ENCODE assay signal across 27 mouse cellular contexts in genomic region chr10:20485816-20486215, GRCm38 (mm10).
DNase-seq lines count a peak whose midpoint lies in the region; ATAC-seq and TF ChIP-seq lines count a peak whose summit lies in the region.
"Had no signal": no experiment of that assay in that cellular context is flagged by ENCODE, and none has a peak within 500 bp of the region (broad histone marks: within the 10 kb centered on the region; RNA-seq: fewer than 3 reads in every experiment).

No protein-coding gene starts in this region.

- ATAC-seq in heart, embryonic 16.5 days (replicated peaks; ENCODE audit: extremely low read depth, insufficient read depth, low FRiP score), result no peak
- no peak for ATAC-seq in lung, embryonic 16.5 days (ENCODE audit: low read depth)
- ATAC-seq: forebrain, embryonic 14.5 days; intestine, postnatal 0 days; midbrain, embryonic 13.5 days; Patski had no signal

- TF ChIP-seq CTCF in heart, adult 2 months (IDR thresholded peaks at IDR 0.05), result no peak
- TF ChIP-seq CTCF in small intestine, adult 2 months (IDR thresholded peaks at IDR 0.05; ENCODE audit: extremely low read depth, insufficient read length, insufficient replicate concordance, low read depth, low read length), result no peak

- H3K4me1 ChIP-seq in heart, adult 2 months (ENCODE audit: control insufficient read depth, insufficient read depth, low read length), result peaks cover 23% of the 10 kb centered on the region
- H3K4me1 ChIP-seq in heart, embryonic 16.5 days (ENCODE audit: control insufficient read depth, insufficient read depth, low read length), result peaks cover 27% of the 10 kb centered on the region
- peaks cover 21% of the 10 kb centered on the region for H3K4me1 ChIP-seq in lung, embryonic 16.5 days (replicated peaks; ENCODE audit: control insufficient read depth, insufficient read depth, low read length)
- H3K4me1 ChIP-seq in small intestine, adult 2 months (ENCODE audit: control insufficient read depth, insufficient read depth, insufficient read length, low read length), result peaks cover 2% of the 10 kb centered on the region
- H3K4me1 ChIP-seq: midbrain, embryonic 13.5 days; neural tube, embryonic 13.5 days had no signal

- peaks cover 17% of the 10 kb centered on the region for H3K36me3 ChIP-seq in heart, adult 2 months (ENCODE audit: control insufficient read depth, insufficient read depth, low read length)
- H3K36me3 ChIP-seq in heart, embryonic 16.5 days (ENCODE audit: control insufficient read depth, insufficient read depth), result no peaks in the 10 kb centered on the region
- no peaks in the 10 kb centered on the region for H3K36me3 ChIP-seq in lung, embryonic 16.5 days (ENCODE audit: control insufficient read depth, insufficient read depth, low read length)
- H3K36me3 ChIP-seq in small intestine, adult 2 months (ENCODE audit: control insufficient read depth, insufficient read depth, low read length), result no peaks in the 10 kb centered on the region
- H3K36me3 ChIP-seq: embryonic facial prominence, embryonic 12.5 days; kidney, embryonic 15.5 days; midbrain, embryonic 13.5 days; neural tube, embryonic 13.5 days; stomach, embryonic 15.5 days had no signal

- H3K27ac ChIP-seq in heart, adult 2 months, result peak overlapping the region; percentile 94
- H3K27ac ChIP-seq in heart, embryonic 16.5 days (ENCODE audit: low read length), result peak overlapping the region; percentile 84
- peak overlapping the region; percentile 64 for H3K27ac ChIP-seq in lung, embryonic 16.5 days (ENCODE audit: low read length)
- 0 out of 2 replicates have a peak overlapping the region, but pooled peaks have one; percentile 48 for H3K27ac ChIP-seq in small intestine, adult 2 months (ENCODE audit: insufficient read depth, low read depth, low read length)
- H3K27ac ChIP-seq: embryonic facial prominence, embryonic 12.5 days; hindbrain, embryonic 14.5 days; midbrain, embryonic 13.5 days; neural tube, embryonic 13.5 days; stomach, embryonic 15.5 days had no signal

- intact Hi-C loops in heart, adult 2 months (cut with DNase I), result loop anchor here (2.0 kb wide), 2 partner anchors 63 to 77 kb away; no protein-coding TSS in a partner anchor
- intact Hi-C loops in heart, postnatal 14 days (cut with DNase I), result loop anchor here (2.0 to 5.0 kb wide), 4 partner anchors 23 to 236 kb away; no protein-coding TSS in a partner anchor

- no peaks in the 10 kb centered on the region for H3K27me3 ChIP-seq in heart, adult 2 months (ENCODE audit: control insufficient read depth, insufficient read depth, low read length)
- H3K27me3 ChIP-seq in heart, embryonic 16.5 days (ENCODE audit: control insufficient read depth, insufficient read depth, low read length), result no peaks in the 10 kb centered on the region
- H3K27me3 ChIP-seq in lung, embryonic 16.5 days (ENCODE audit: control insufficient read depth, insufficient read depth, low read depth, low read length), result no peaks in the 10 kb centered on the region
- H3K27me3 ChIP-seq in small intestine, adult 2 months (ENCODE audit: control insufficient read depth, insufficient read depth, low read length), result no peaks in the 10 kb centered on the region
- H3K27me3 ChIP-seq: embryonic facial prominence, embryonic 12.5 days; kidney, embryonic 15.5 days; midbrain, embryonic 13.5 days; neural tube, embryonic 13.5 days; Patski; stomach, embryonic 15.5 days had no signal

- no peak overlapping the region for H3K9ac ChIP-seq in heart, adult 2 months (ENCODE audit: low read depth, low read length)
- no peak overlapping the region for H3K9ac ChIP-seq in heart, embryonic 16.5 days (ENCODE audit: low read length)
- H3K9ac ChIP-seq in lung, embryonic 16.5 days (ENCODE audit: low read length), result no peak overlapping the region
- H3K9ac ChIP-seq: embryonic facial prominence, embryonic 12.5 days; hindbrain, embryonic 14.5 days; kidney, embryonic 15.5 days; midbrain, embryonic 13.5 days; neural tube, embryonic 13.5 days; stomach, embryonic 15.5 days had no signal

- WGBS in heart, adult 2 months, result 74% methylated on average over 3 of the region's 3 CpGs
- 75% methylated on average over 3 of the region's 3 CpGs for WGBS in heart, embryonic 16.5 days
- WGBS in lung, embryonic 16.5 days, result 58% methylated on average over 3 of the region's 3 CpGs
- WGBS in small intestine, adult 2 months, result 78% methylated on average over 3 of the region's 3 CpGs

- no peak overlapping the region for H3K4me2 ChIP-seq in heart, embryonic 16.5 days (ENCODE audit: low read depth, low read length)
- H3K4me2 ChIP-seq in lung, embryonic 16.5 days (ENCODE audit: low read depth, low read length), result no peak overlapping the region
- H3K4me2 ChIP-seq: embryonic facial prominence, embryonic 12.5 days; hindbrain, embryonic 14.5 days; kidney, embryonic 15.5 days; midbrain, embryonic 13.5 days; neural tube, embryonic 13.5 days; stomach, embryonic 15.5 days had no signal

- no peak overlapping the region for H3K4me3 ChIP-seq in heart, adult 2 months
- no peak overlapping the region for H3K4me3 ChIP-seq in heart, embryonic 16.5 days (ENCODE audit: low read length)
- H3K4me3 ChIP-seq in lung, embryonic 16.5 days (ENCODE audit: low read length), result no peak overlapping the region
- H3K4me3 ChIP-seq in small intestine, adult 2 months (ENCODE audit: low read depth, low read length), result no peak overlapping the region
- H3K4me3 ChIP-seq: embryonic facial prominence, embryonic 12.5 days; kidney, embryonic 15.5 days; midbrain, embryonic 13.5 days; neural tube, embryonic 13.5 days; stomach, embryonic 15.5 days had no signal

- H3K79me2 ChIP-seq in heart, adult 2 months (replicated peaks; ENCODE audit: control insufficient read depth, insufficient read depth, low read length), result no peaks in the 10 kb centered on the region

- no peak for TF ChIP-seq EP300 in heart, adult 2 months (IDR thresholded peaks at IDR 0.05; ENCODE audit: insufficient read depth, low read depth, low read length)

- no peak for DNase-seq in heart, adult 2 months
- DNase-seq in heart, adult 18-20 months, result no peak
- no peak for DNase-seq in heart, postnatal 14 days
- DNase-seq in lung, postnatal 4 days, result no peak
- DNase-seq: adrenal gland, postnatal 10 days; cerebellum, adult 11 months; cerebellum, adult 9-10 months; cerebellum, postnatal 36 days; embryo, embryonic 11 days; gastrocnemius, postnatal 36 days; heart, postnatal 4 days; kidney, postnatal 25 days; liver; lung, postnatal 10 days; right cerebral cortex, postnatal 14 days had no signal

- TF ChIP-seq POLR2A in heart, adult 2 months (IDR thresholded peaks at IDR 0.05; ENCODE audit: insufficient read depth, low read depth, low read length), result no peak
- no peak for TF ChIP-seq POLR2A in small intestine, adult 2 months (IDR thresholded peaks at IDR 0.05; ENCODE audit: low read depth, low read length)

- no peaks in the 10 kb centered on the region for H3K9me3 ChIP-seq in heart, embryonic 16.5 days (replicated peaks; ENCODE audit: control insufficient read depth, low read length)
- H3K9me3 ChIP-seq in lung, embryonic 16.5 days (ENCODE audit: control insufficient read depth, low read length), result no peaks in the 10 kb centered on the region
- H3K9me3 ChIP-seq: embryonic facial prominence, embryonic 12.5 days; kidney, embryonic 15.5 days; midbrain, embryonic 13.5 days; neural tube, embryonic 13.5 days; stomach, embryonic 15.5 days had no signal
